Mouse (Mus musculus): ENCODE data around the gene Intu.
A peak's percentile ranks its signal among the peaks of the same experiment; 100 is the strongest.

Intu gene

DNA sequence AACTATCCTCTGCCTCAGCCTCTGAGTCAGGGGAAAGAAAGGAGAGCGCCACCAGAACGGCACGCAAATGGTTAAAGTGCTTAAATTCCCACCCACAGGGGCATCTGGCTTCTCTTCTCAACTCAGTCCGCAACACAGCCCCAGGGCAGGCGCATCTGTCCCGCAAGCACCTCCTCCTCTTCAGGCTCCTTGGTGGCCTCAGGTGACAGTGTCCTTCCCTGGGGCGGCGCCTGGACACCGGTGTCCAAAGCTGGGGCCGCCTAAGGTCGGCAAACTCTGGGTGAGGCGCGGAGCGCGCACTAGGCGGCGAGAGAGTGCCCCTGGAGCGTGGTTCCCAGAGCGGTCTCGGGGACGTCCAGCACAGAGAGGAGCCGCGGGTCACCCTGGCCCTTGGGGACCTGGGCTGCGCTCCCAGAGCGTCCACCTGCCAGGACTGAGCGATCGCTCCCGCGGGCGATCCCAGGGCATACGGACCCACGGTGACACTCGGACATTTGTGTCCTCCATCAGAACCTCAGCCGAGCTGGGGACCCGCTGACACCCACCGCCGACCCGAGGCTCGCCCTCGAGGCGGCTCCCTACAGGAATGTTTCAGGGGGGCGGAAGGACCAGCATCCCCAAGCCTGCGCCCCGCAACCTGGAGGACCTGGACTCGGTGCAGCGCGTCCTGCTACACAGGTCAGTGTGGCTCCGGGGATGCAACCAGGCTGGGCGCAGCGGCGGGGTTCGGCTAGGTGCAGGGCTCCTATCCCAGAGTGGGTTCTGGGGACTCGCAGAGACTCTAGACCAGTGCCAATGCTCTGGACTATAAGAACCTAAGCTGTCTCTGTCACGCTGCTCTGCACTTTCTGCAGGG is at the start of gene Intu:
TSS of gene Intu (plus strand) at position 1 of the 856 bp plus-strand sequence.
- peak; percentile 72 for DNase-seq (ENCODE audit: low spot score)

DNA sequence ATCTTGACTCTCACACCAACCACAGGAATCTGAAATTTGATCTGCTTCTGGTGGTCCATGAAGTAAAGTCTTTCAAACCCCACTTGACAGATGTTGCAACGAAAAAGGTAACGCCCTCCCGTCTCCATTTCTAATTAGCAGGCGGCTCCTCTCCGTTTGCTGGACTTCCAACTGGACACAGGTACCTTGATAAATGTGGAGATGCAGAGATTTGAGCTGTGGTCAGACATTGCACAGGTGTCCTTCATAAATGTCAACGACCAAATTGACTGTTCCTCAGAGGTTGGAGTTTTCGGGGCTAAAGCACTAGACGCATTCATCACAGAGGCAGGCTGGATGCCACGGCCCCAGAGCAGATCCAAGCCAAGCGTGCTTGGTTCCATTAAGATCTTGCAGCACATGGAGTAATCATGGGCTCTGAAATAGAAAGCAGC is 47.8 kb upstream of the Intu start:
- peak; percentile 57 for DNase-seq (ENCODE audit: low spot score)

DNA sequence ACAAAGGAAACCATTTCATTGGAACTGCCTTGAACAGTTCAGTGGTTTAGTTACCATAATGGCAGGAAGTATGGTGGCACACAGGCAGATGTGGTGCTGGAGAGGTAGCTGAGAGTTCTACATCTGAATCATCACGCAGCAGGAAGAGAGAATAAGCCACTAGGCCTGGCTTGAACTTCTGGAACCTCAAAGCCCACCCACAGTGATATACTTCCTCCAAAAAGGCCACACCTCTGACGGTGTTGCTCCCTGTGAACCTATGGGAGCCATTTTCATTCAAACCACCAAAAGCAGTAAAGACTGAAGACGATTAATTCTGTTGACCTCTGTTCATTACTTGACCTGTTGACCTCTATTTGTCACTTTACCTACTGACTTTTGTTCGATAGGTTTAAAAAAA is 43.7 kb upstream of the Intu start:
- no peak for DNase-seq (ENCODE audit: low spot score)

DNA sequence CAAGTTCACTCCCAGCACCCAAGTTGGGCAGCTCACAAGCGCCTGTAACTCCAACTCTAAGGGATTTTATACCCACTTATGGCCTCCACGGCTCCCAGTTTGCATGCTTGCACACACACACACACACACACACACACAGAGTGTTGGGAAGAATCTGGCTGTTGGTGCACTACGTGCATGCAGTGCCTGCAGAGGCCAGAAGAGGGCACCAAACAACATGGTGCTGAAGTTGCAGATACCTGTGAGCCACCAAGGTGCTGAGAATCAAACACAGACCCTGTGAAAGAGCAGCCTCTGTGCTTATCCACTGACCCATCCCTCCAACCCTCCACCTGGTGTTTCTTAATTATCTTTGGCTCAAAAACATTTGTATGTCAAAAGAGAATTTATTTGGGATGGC is 39.3 kb upstream of the Intu start:
- no peak for DNase-seq (ENCODE audit: low spot score)

DNA sequence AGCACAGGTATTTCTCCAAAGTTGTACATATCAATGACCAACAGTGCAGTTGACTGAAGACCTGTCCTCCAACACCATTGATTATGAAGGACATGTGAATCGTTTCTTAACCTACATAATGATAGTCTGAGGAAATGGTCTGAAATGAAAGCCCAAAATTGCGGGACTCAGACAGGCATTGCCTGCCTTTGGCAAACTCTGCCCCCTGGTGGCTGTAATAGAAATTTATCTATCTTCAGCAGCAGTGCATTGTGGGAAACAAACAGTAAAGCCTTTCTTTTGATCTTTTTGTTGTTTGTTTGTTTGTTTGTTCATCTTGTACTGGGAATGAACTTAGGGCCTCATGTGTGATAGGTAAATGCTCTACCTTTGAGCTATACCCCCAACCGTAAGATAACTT is 32.2 kb upstream of the Intu start:
- DNase-seq (ENCODE audit: low spot score) = peak; percentile 27

DNA sequence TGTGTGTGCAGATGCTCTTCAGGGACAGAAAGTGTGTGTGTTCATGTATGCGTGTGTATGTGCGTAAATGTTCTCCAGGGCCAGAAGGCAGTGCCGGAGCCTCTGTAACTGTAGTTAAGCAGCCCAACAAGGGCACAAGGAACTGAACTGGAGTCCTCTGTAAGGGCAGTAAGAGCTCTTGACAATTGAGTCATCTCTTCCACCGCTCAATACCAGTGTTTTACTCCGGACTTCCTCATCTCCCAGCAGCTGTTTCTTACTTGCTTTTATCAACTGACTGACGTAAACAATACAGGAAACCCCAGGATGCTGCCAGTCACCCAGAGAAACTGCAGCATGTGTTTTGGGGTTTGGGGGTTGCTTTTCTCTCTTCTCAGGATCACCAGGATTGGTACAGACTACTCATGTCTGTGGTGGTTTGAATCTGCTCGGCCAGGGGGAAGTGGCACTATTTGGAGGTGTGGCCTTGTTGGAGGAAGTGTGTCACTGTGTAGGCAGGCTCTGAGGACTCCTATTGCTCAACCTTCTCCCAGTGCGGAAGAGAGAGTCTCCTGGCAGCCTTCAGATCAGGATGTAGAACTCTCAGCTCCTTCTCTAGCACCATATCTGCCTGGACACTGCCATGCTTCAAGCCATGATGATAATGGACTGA is 30.8 kb upstream of the Intu start:
- no peak for DNase-seq (ENCODE audit: low spot score)

DNA sequence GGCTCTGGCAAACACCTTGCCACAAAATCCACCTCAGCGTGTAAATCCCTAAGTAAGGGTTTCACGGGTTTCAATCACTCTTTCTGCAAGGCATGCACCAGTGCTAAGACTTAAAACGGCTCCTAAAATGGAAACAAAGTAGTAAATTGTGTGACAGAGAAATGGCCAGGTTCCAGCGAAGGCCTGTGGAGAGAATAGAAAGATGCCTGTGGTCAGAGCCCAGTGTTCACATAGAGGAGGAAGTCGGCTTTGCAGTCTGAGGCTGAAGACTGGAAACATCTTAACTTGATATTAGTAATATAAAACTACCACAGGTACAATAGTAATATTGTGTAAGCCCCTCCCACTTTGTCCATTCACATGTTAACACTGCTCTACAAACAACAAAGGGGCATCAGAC is 26.7 kb upstream of the Intu start:
- DNase-seq (ENCODE audit: low spot score) = no peak

DNA sequence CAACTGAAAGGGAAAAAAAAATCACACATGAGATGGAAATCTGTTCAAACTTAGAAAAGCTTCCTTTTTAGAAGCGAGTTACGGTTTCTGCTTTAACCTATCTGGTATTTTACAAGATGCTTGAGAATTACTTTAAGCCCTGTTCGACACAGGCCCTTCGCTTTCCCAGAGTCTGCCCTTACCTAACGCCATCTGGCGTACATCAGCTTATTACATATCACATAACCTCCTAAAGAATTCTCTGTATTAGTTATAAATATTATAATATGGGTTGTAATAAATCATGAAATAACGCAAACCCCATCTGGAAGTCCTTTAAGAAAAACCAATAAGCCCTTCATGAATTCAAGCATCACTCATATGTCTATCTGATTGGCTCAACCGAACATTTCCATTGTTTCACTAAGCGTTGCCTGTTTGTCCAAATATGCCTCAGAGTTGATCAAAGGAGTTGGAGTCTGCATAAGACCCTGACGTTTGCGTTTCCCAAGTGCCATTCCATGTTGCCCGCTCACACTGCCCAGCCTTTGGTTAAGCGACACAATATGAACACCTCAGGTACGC is 25.6 kb upstream of the Intu start:
- no peak for DNase-seq (ENCODE audit: low spot score)

DNA sequence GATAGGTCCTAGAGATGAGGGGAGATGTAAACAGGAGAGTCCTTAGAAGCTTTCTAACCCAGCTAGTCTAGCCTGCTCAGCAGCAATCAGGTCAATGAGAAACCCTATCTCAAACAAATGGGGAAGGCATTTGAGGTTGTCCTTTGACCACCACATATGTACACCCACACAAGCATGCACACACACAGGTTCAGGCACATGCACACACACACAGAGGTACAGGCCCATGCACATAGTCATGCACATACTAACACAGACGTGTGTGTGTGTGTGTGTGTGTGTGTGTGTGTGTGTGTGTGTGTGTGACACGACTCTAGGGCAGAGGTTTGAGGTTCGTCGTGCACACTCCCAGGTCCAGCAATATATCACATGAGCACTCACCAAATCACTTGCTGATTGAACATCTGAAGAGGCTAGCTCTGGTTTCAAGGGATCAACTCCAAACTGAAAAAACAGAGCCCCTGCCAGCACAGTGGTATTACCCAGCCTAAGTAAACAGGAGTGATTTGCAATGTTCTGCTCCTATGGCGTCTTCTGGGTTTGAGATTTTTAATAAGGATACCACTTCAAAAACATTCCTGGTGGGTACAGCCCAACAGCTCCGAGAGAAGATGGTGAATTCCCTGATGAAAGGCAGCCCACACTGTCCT is 22.0 kb upstream of the Intu start:
- no peak for DNase-seq (ENCODE audit: low spot score)

DNA sequence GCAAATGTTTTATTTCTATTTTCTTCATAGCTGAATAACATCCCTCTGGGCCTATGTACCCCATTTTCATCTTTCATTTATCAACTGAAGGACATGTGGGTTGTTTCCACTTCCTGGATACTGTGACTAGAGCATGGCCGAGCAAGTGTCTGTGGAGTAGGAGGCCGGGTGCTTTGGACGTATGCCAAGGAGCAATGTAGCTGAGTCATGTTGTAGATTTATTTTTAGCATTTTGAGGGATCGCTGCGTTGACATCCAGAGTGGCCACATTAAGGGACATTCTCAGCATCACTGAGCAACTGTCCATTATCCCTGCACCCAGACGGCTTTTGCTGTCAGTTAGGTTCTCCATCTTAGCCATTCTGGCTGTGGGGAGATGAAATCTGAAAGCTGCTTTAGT is 20.5 kb upstream of the Intu start:
- no peak for DNase-seq (ENCODE audit: low spot score)

DNA sequence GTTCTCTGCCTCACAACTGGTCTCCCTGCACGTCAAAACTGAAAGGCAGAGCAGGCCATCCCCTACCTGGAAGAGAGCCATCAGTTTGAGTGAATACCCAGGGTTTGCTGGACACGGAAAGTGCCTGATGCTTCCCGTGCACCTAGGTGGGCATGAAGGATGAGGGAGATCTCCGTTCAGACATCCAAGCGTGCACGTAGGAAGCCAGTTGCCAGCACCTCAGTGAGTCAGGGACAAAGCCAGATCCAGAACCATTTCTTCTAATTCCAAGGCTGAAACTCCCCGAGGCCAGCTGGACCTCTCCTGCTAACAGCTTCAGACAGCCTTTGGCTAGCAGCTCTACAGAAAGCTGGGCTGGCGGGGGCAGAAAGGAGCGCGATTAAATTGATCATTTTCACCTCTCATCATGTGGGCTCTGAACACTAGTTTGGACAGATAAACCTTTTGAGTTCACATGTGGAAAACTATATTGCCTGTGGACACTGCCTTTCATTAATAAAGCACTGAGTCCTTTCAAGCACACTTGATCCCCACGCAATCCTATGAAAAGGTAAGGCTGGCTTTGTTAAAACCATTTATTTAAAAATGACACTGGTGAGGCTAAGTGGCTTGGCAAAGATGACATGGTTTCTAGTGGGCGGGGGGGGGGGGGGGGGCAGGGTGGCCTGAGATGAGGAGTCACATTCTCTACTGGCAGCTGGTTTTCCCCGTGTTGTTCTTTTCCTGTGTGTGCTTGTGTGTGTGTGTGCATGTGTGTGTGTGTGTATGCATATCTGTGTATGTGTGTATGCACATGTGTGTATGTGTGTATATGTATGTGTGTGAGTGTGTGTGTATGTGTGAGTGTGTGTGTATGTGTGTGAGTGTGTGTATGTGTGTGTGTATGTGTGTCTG is 17.9 kb upstream of the Intu start:
- DNase-seq (ENCODE audit: low spot score) = no peak

DNA sequence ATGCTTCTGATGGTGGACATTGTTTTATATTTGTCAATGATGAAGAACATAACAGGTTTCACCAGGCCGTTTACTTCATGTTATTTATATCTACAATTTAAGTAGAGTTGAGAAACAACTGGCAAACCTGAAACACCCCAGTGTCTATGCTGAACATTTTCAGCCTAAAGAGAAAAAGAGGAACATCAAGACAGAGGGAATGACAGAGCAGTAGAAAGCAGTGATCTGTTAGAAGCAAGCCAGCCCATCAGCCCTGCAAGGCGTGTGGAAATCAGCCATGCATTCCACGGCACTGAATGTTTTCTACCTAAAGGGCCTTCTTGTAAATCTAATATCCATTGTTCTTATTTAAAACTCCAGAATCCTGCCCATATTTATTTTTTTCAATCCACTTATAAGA is 12.8 kb upstream of the Intu start:
- DNase-seq (ENCODE audit: low spot score) = no peak

DNA sequence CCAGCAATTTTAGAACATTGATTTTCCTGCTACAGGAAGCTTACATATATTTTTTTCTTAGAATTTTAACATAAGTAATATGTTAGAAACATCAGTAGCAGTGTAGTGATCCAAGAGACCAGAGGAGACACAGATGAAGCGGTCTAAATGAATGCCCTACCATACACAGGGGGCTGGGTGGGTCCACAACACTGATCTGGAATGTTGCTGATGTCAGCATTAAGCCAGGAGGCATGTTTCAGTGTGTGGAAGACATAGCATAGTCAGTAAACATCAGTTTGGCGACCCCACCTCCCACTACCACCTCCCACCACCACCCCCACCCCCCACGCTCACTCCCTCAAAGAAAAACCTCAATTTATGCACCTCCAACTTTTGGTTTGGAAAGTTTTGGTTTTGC is 11.5 kb upstream of the Intu start:
- DNase-seq (ENCODE audit: low spot score) = no peak

DNA sequence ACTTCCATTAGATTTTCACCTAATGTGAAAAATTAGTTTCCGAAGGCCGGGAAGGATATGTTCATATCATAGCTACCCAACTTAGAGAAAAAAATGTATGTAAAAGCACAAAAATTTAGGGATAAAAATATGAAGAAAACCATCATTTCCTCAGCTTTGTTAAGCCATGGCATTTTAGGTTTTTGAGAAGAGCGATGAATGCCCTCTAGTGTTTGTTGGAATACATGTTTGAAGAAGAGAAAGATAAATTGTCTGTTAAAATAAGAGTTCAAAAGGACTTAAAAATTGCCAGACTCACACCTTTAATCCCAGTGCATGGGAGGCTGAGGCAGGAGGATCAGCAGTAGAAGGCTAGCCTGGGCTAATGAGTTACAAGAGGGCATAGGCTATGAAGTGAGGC is 10.5 kb upstream of the Intu start:
- no peak for DNase-seq (ENCODE audit: low spot score)

DNA sequence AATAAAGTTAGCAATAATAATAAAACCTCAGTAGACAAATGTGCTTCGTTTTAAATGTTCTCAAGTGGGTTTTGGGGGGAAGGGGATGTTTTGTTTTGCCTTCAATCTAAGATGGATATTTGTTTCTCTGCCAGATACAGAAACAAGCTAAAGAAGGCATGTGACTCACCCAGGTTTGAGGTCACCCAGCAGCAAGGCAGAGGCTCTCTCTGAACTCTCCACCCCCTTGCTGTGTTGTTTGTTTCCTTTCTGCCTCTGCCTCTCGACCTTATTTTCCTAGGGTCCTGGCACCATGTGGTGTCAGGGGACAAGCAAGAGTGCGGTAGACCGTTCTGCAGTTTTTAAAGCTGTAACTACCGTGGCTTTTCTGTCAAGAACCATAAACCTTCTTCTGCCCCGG is 8.6 kb upstream of the Intu start:
- no peak for DNase-seq (ENCODE audit: low spot score)

DNA sequence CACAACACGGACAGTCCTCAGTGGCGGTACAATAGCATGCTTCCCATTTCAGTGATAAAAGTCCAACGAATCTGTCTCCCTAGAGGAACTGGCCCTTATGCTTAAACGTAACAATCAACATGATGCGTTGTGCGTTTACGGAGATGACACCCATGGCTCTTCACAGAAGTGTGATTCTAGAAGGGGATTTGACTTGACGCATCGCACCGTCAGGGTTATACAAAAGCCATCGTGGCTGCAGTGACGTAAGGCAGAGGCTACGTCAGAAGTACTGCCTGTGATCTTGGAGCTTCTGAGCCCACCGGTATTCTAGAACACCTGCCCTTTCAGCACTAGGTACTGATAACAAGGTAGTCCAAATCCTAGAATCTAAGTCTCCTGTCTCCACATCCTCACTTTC is 8.2 kb upstream of the Intu start:
- no peak for DNase-seq (ENCODE audit: low spot score)

DNA sequence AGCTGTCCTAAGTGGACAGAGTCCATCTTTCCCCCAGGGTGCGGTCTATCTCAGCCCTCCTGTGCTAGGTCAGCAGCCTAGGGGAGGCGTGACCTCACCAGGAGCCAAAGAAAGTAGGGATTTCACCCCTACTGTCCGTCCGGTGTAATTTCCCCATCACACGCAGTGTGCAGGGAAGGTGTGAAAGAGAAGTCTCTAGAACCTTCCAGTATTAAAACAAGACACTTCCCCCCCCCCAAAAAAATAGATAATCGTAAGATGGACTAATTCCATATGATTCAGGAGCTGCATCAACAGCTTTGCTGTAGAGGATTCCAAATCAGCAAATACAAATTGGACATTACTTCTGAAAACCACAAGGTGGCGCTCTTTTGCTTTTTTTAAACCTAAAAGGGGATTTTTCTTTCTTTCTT is 7.7 kb upstream of the Intu start:
- peak; percentile 40 for DNase-seq (ENCODE audit: low spot score)

DNA sequence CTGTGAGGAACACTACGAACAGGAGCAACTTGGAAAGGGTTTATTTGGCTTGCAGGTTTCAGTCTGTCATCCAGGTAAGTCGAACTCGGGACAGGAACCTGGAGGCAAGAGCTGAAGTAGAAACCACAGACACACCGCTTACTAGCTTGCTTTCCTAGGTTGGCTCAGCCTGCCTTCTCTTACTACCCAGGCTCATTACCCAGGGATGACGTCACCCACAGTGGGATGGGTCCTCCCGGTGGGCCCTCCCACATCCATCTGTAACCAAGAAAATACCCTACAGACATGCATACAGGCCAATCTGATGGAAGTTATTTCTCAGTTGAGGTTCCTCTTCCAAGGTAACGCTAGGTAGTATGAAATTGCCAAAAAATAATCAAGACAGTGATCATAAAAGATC is 6.2 kb upstream of the Intu start:
- no peak for DNase-seq (ENCODE audit: low spot score)

DNA sequence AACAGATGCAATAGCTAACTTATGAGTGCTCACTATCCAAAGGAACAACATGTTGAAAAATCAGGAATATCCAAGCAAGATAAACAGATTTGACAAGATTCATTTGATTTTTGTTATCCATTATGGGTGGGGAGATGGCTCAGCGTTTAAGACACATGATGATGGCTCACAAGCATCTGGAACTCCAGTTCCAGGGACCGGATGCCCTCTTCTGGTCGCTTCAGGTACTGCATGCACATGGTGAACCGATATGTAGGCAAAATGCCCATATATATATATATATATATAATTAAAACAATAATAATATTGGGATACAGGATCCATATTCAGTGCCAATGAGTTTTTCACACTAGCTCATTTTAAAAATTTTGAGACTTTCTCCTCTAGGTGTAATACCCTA is 5.7 kb upstream of the Intu start:
- DNase-seq (ENCODE audit: low spot score) = peak; percentile 82

DNA sequence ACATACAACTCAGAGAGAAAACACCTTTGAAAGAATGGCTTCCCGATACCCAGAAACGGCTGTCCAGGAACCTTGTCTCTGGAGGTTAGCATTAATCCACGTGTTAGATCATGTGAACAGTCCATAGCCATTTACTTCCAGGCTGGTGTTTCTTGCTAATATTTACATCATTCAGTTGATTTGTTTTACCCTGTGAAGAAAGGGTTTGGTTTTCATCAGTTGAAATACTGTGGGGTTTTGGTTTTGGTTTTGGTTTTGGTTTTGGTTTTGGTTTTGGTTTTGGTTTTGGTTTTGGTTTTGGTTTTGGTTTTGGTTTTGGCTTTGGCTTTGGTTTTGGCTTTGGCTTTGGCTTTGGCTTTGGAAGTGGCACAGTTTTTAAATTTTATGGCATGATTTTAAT is 5.0 kb upstream of the Intu start:
- DNase-seq (ENCODE audit: low spot score) = no peak

DNA sequence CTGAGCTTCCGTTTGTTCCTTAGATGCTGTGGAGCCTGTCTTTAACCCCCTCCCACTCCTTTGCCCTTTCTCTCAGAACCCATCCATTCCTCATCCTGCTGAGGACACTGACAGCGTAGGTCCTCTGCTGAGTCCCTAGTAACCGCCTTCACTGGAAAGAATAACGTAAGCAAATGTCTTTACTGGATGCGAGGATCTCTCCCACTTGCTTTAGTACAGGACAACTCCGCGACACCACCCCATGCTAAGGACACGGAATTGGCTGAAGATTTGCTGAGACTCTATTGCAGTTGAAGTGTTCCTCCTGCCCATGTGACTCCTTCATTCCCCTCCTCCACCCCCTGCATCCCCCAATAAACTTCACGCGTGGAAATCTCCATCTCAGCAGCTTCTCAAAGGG is 3.9 kb upstream of the Intu start:
- DNase-seq (ENCODE audit: low spot score) = no peak

Data from embryo, embryonic 10 days (tissue).